Mouse (Mus musculus): Measurements from ENCODE around the gene Pgbd1. TPM values are rescaled to one million over a fixed set of nuclear protein-coding genes. Genes with fewer than 3 reads are reported as not detected.

Gene Pgbd1
- polyA plus RNA-seq, 1 experiment from 2014 or later = 0.39 TPM

DNA sequence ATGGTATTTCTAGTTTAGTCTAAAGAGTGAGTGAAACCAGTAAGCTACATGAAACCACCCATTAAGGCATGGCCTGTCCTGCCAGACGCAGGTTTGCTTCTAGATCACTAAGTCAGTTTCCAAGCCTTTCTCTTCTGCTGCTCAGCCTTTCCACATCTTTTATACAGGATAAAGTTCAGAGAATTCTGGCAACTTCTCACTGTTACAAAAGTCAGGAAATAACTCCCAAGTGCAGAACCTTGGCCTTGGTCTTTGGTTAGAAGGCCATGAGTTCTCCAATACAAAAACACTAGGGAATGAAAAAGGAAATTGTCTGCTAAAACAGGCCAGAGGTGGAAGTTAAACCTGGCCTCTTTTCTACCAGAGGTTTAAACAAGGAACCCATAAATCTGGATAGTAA is 45.6 kb downstream of the Pgbd1 start:
- H3K36me3 ChIP-seq (replicated peaks; ENCODE audit: insufficient read depth, low read length) = peaks cover 60% of the 10 kb centered on the region
- no peaks in the 10 kb centered on the region for H3K27me3 ChIP-seq (ENCODE audit: insufficient read depth, low read length)
- TF ChIP-seq EP300 (IDR thresholded peaks at IDR 0.05; ENCODE audit: low read depth) (no peak), CTCF (IDR thresholded peaks at IDR 0.05; ENCODE audit: low read depth) (no peak)

DNA sequence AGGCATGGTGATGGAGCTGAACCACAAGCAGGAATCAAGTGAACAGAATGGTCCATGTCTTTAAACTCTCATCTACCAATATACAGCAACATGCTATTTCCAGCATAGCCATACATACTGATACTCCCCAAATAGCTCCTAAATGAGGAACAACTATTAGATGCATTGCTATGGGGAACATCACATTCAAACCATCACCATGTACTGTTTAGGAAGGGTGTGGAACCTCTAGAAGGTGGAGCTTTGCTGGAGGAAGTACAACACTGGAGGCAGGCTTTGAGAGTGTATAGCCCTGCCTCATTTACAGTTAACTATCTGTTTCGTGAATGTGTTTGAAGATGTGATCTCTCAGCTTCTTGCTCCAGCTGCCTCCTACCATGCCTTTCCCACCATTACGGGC is 63.1 kb downstream of the Pgbd1 start:
- no peak for TF ChIP-seq CTCF (IDR thresholded peaks at IDR 0.05; ENCODE audit: low read depth)
- TF ChIP-seq EP300 (IDR thresholded peaks at IDR 0.05; ENCODE audit: low read depth) = no peak
- 78% methylated on average over 2 of the region's 2 CpGs for WGBS (ENCODE audit: insufficient replicate concordance)
- H3K27me3 ChIP-seq (ENCODE audit: insufficient read depth, low read length) = no peaks in the 10 kb centered on the region
- H3K4me2 ChIP-seq (ENCODE audit: low read depth, low read length) = no peak overlapping the region
- DNase-seq (no peak), ATAC-seq (no peak)
- H3K36me3 ChIP-seq (replicated peaks; ENCODE audit: insufficient read depth, low read length) = no peaks in the 10 kb centered on the region
- H3K9me3 ChIP-seq (ENCODE audit: low read length) = no peaks in the 10 kb centered on the region
- no peak overlapping the region for H3K9ac ChIP-seq (replicated peaks)
- no peak overlapping the region for H3K4me3 ChIP-seq (ENCODE audit: low read depth, low read length)
- H3K4me1 ChIP-seq (ENCODE audit: insufficient read depth) = no peaks in the 10 kb centered on the region
- no peak overlapping the region for H3K27ac ChIP-seq (ENCODE audit: low read depth)

More for the DNA sequence above, 45.6 kb downstream of the Pgbd1 start:
- WGBS (ENCODE audit: insufficient replicate concordance) = 89% methylated on average over 1 of the region's 1 CpGs
- DNase-seq (no peak), ATAC-seq (no peak)
- H3K27ac ChIP-seq (ENCODE audit: low read depth) = no peak overlapping the region
- no peaks in the 10 kb centered on the region for H3K4me1 ChIP-seq (ENCODE audit: insufficient read depth)
- no peak overlapping the region for H3K4me3 ChIP-seq (ENCODE audit: low read depth, low read length)
- no peak overlapping the region for H3K4me2 ChIP-seq (ENCODE audit: low read depth, low read length)
- H3K9ac ChIP-seq (replicated peaks) = no peak overlapping the region
- H3K9me3 ChIP-seq (ENCODE audit: low read length) = no peaks in the 10 kb centered on the region

DNA sequence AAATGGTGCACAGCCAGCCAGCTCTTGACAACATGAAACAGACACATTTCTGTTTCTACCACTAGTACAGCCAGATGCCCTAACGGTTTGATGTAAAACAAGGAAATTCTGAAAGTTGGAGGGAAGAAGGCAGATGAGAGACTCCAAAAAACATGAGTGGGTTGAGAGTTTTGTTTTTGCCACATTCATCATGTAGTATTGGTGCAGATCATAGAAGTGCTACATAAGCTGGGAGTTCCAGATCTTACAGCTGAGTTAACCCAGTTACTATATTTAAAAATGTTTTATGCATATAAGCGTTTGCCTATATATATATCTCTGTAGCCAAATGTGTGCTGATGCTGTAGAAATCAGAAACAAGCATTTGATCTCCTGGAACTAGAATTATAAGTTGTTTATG is 68.2 kb downstream of the Pgbd1 start:
- H3K27ac ChIP-seq (ENCODE audit: low read depth) = no peak overlapping the region
- H3K27me3 ChIP-seq (ENCODE audit: insufficient read depth, low read length) = no peaks in the 10 kb centered on the region
- no peaks in the 10 kb centered on the region for H3K4me1 ChIP-seq (ENCODE audit: insufficient read depth)
- DNase-seq (no peak), ATAC-seq (no peak)
- H3K9me3 ChIP-seq (ENCODE audit: low read length) = no peaks in the 10 kb centered on the region
- H3K9ac ChIP-seq (replicated peaks) = no peak overlapping the region
- peaks cover 12% of the 10 kb centered on the region for H3K36me3 ChIP-seq (replicated peaks; ENCODE audit: insufficient read depth, low read length)
- TF ChIP-seq EP300 (IDR thresholded peaks at IDR 0.05; ENCODE audit: low read depth) = no peak
- no peak overlapping the region for H3K4me2 ChIP-seq (ENCODE audit: low read depth, low read length)
- no peak overlapping the region for H3K4me3 ChIP-seq (ENCODE audit: low read depth, low read length)
- 78% methylated on average over 2 of the region's 2 CpGs for WGBS (ENCODE audit: insufficient replicate concordance)

MicroRNAs encoded within 50 kb of the gene (microRNA counts, 519-probe panel; counts per million panel counts)
- not detected for microRNA mmu-miR-1896

Small RNA genes lying within 50 kb of the gene (microRNA-seq; reads per million reads assigned to microRNA genes)
- gene Mir1896 (not detected), gene Mir6942 (not detected)

Other genes starting within 250 kb of the Pgbd1 start
- gene Gpx5, start 148.3 kb downstream of the Pgbd1 start, polyA plus RNA-seq (2015; fragmentation: Nextera tagmentation; extraction: Ambion mirVana) = not detected in 2 replicates
- 0.08 and 0.18 TPM in 2 replicates for gene Gpx6, start 128.9 kb downstream of the Pgbd1 start, polyA plus RNA-seq (2015; fragmentation: Nextera tagmentation; extraction: Ambion mirVana)
- gene Olfr1367, start 94.1 kb downstream of the Pgbd1 start, polyA plus RNA-seq (2015; fragmentation: Nextera tagmentation; extraction: Ambion mirVana) = not detected in 2 replicates
- gene Zscan12, start 78.2 kb downstream of the Pgbd1 start, polyA plus RNA-seq (2015; fragmentation: Nextera tagmentation; extraction: Ambion mirVana) = 2.4 and 2.7 TPM in 2 replicates
- gene Zkscan3, start 38.3 kb downstream of the Pgbd1 start, polyA plus RNA-seq (2015; fragmentation: Nextera tagmentation; extraction: Ambion mirVana) = 22.2 and 24.6 TPM in 2 replicates
- 13.3 and 15.2 TPM in 2 replicates for gene Zscan26, start 12.7 kb upstream of the Pgbd1 start, polyA plus RNA-seq (2015; fragmentation: Nextera tagmentation; extraction: Ambion mirVana)
- 2.0 TPM in 2 replicates for gene Nkapl, start 27.5 kb upstream of the Pgbd1 start, polyA plus RNA-seq (2015; fragmentation: Nextera tagmentation; extraction: Ambion mirVana)
- gene Zkscan4, start 37.8 kb upstream of the Pgbd1 start, polyA plus RNA-seq (2015; fragmentation: Nextera tagmentation; extraction: Ambion mirVana) = 0.77 and 0.78 TPM in 2 replicates
- not detected in 2 replicates for gene Gm10065, start 38.4 kb upstream of the Pgbd1 start, polyA plus RNA-seq (2015; fragmentation: Nextera tagmentation; extraction: Ambion mirVana)
- gene AK157302, start 54.2 kb upstream of the Pgbd1 start, polyA plus RNA-seq (2015; fragmentation: Nextera tagmentation; extraction: Ambion mirVana) = 0.52 and 0.70 TPM in 2 replicates
- 6.4 and 8.9 TPM in 2 replicates for gene Gm11273, start 60.4 kb upstream of the Pgbd1 start, polyA plus RNA-seq (2015; fragmentation: Nextera tagmentation; extraction: Ambion mirVana)
- gene Zkscan8, start 90.1 kb upstream of the Pgbd1 start, polyA plus RNA-seq (2015; fragmentation: Nextera tagmentation; extraction: Ambion mirVana) = 1.2 and 1.6 TPM in 2 replicates
- gene Olfr1366, start 101.8 kb upstream of the Pgbd1 start, polyA plus RNA-seq (2015; fragmentation: Nextera tagmentation; extraction: Ambion mirVana) = not detected in 2 replicates
- gene Olfr1535, start 118.8 kb upstream of the Pgbd1 start, polyA plus RNA-seq (2015; fragmentation: Nextera tagmentation; extraction: Ambion mirVana) = 0.02 TPM in 1 of 2 replicates, not detected in the other
- not detected in 2 replicates for gene Olfr1364, start 140.7 kb upstream of the Pgbd1 start, polyA plus RNA-seq (2015; fragmentation: Nextera tagmentation; extraction: Ambion mirVana)
- gene Olfr1362, start 173.0 kb upstream of the Pgbd1 start, polyA plus RNA-seq (2015; fragmentation: Nextera tagmentation; extraction: Ambion mirVana) = not detected in 2 replicates
- gene Olfr11, start 201.5 kb upstream of the Pgbd1 start, polyA plus RNA-seq (2015; fragmentation: Nextera tagmentation; extraction: Ambion mirVana) = not detected in 2 replicates
- gene Olfr1361, start 222.3 kb upstream of the Pgbd1 start, polyA plus RNA-seq (2015; fragmentation: Nextera tagmentation; extraction: Ambion mirVana) = not detected in 2 replicates
- not detected in 2 replicates for gene Olfr1360, start 236.3 kb upstream of the Pgbd1 start, polyA plus RNA-seq (2015; fragmentation: Nextera tagmentation; extraction: Ambion mirVana)